Mouse (Mus musculus): ENCODE measurements around the gene Ell.

GRCm38 (mm10) chr8:70563763-70564387 is 24.6 kb downstream of the Ell start:
- no peak for TF ChIP-seq CTCF (IDR thresholded peaks at IDR 0.05; ENCODE audit: low read depth, low read length)
- TF ChIP-seq POLR2A (IDR thresholded peaks at IDR 0.05; ENCODE audit: extremely low read depth, insufficient read depth, low read length) = no peak

Data from liver, adult 2 months (tissue).